Mouse (Mus musculus) neural tube, embryonic 12.5 days (tissue): ENCODE results near the gene 4931428L18Rik. TPM values are rescaled to one million over a fixed set of nuclear protein-coding genes. Genes with fewer than 3 reads are reported as not detected.

Experiments used
- ATAC-seq: fragments of 200-750 bp; cut with Nextera tagmentation; 2 replicates; pipeline ENCODE4 v1.8.0; 2017; ENCODE audit warnings: low read depth, mild to moderate bottlenecking, moderate TSS enrichment, moderate library complexity; ENCODE audit not compliant: low FRiP score
- H3K27ac ChIP-seq: fragments of 300-500 bp; sonication (generic); 2 replicates; pipeline ENCODE4 v1.5.1; 2016
- H3K27me3 ChIP-seq: fragments of 300-500 bp; sonication (generic); replicated peaks from 2 replicates; pipeline ENCODE4 v1.6.1; 2016; ENCODE audit warnings: mild to moderate bottlenecking
- H3K36me3 ChIP-seq: fragments of 300-500 bp; sonication (generic); 2 replicates; pipeline ENCODE4 v1.6.1; 2016; ENCODE audit warnings: mild to moderate bottlenecking
- H3K4me1 ChIP-seq: fragments of 300-500 bp; sonication (generic); 2 replicates; pipeline ENCODE4 v1.6.1; 2016
- H3K4me2 ChIP-seq: fragments of 300-500 bp; sonication (generic); replicated peaks from 2 replicates; pipeline ENCODE4 v1.6.1; 2016; ENCODE audit warnings: mild to moderate bottlenecking
- H3K4me3 ChIP-seq: fragments of 300-500 bp; sonication (generic); 2 replicates; pipeline ENCODE4 v1.5.1; 2016
- H3K9ac ChIP-seq: fragments of 300-500 bp; sonication (generic); 2 replicates; pipeline ENCODE4 v1.6.1; 2016; ENCODE audit warnings: mild to moderate bottlenecking
- H3K9me3 ChIP-seq: fragments of 300-500 bp; sonication (generic); 2 replicates; pipeline ENCODE4 v1.6.1; 2016; ENCODE audit warnings: mild to moderate bottlenecking
- WGBS: fragments of 180-500 bp; shearing (Covaris S2); methylation state at CpG from one replicate; pipeline ENCODE4 v1.1.7; 2016; 5-methylcytosine and 5-hydroxymethylcytosine counted together
- polyA plus RNA-seq: library from polyadenylated mRNA; unstranded; fragments of >200 nt; fragmentation: Nextera tagmentation; extraction: Ambion mirVana; gene quantifications from 2 replicates; pipeline ENCODE4 v1.2.1, GENCODE M21; 2016

Gene 4931428L18Rik
- polyA plus RNA-seq, 1 experiment from 2014 or later, result not detected

DNA sequence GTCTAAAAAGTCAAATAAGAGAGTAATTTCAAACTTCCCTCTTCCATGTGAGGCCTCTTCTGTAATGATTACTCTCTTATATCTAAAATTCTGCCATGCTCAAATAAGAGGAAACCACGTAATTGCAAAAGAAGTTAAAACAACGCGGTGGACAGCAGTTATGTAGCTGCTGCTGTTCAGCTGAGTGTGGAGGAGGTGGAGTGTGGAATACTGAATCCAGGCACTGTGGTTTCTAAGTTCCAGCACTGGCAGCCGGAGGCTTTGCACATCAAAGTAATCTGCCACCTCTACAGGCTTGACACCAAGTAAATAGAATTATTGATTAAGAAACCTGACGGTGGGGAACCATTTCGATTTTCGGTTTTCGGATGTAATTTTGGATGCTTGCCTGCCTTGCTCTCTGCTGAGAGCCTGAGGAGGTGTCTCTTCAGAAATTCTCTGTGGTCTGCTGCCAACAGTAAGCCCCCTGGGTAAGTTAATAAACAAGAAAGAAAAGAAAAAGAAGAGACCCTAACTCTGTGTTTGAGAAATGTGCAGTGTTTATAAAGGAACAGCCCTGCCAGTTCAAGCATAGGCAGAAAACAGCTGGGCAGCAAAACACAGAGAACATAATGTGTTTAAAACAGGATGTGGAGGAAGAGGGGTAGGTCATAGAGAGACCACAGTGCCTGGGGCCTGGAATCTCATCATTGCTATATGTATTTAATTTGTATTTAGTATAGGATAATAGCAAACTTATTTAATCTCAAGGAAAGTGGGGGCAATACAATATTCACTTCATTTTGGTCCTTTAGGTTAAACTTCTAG is 80.0 kb downstream of the 4931428L18Rik start:
- Histone ChIP-seq H3K27ac (no peak overlapping the region), H3K4me2 (no peak overlapping the region), H3K27me3 (no peaks in the 10 kb centered on the region), H3K36me3 (no peaks in the 10 kb centered on the region), H3K9me3 (no peaks in the 10 kb centered on the region), H3K4me1 (no peaks in the 10 kb centered on the region), H3K9ac (no peak overlapping the region), H3K4me3 (no peak overlapping the region)
- WGBS, result 77% methylated on average over 8 of the region's 8 CpGs
- no peak for ATAC-seq

GRCm38 (mm10) chr1:31138387-31138786 is 84.1 kb downstream of the 4931428L18Rik start:
- Histone ChIP-seq H3K9ac (no peak overlapping the region), H3K27me3 (no peaks in the 10 kb centered on the region), H3K4me2 (no peak overlapping the region), H3K4me1 (no peaks in the 10 kb centered on the region), H3K27ac (no peak overlapping the region), H3K36me3 (no peaks in the 10 kb centered on the region), H3K9me3 (no peaks in the 10 kb centered on the region), H3K4me3 (no peak overlapping the region)
- WGBS, result 65% methylated on average over 3 of the region's 3 CpGs
- ATAC-seq, result no peak

DNA sequence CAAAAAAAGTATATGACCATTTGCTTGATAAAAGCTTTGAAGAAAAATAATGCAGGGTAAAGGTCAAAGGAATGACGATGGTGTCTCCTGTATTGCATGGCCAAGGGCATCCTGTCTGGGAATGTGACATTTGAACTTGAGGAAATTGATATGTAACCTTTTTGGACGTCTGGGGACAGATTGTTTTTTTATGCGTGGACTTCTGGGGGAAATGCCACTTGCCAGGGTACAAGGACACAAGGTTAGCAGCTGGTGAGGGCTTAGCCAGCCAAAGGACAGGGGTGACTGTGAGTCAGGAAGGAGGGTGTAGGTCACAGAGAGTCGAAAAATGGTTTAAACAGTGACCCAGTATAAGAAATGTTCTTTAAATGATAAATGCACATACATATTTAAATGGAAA is 109.0 kb downstream of the 4931428L18Rik start:
- H3K4me1 ChIP-seq, result no peaks in the 10 kb centered on the region
- H3K4me3 ChIP-seq, result no peak overlapping the region
- WGBS, result 75% methylated on average over 4 of the region's 4 CpGs
- H3K9ac ChIP-seq, result no peak overlapping the region
- H3K36me3 ChIP-seq, result no peaks in the 10 kb centered on the region
- H3K9me3 ChIP-seq, result no peaks in the 10 kb centered on the region
- no peaks in the 10 kb centered on the region for H3K27me3 ChIP-seq
- no peak for ATAC-seq
- no peak overlapping the region for H3K4me2 ChIP-seq
- no peak overlapping the region for H3K27ac ChIP-seq

DNA sequence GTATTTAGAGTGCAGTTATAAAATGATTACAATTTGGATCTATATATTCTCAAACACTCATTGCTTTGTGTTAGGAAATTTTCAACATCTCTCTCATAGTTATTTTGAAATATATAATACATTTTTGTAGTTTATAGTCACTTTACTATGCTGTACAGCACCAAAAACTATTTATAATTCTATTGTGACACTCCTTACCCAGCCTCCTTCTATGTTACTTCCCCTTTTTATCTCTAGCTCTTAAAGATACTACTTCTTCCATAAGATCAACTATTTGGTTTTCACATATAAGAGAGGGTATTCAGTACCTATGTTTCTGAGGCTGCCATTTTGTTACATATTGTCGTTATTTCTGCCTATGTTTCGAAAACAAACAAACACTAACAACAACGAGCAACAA is 114.5 kb downstream of the 4931428L18Rik start:
- Histone ChIP-seq H3K27me3 (no peaks in the 10 kb centered on the region), H3K36me3 (no peaks in the 10 kb centered on the region), H3K9me3 (no peaks in the 10 kb centered on the region), H3K4me1 (no peaks in the 10 kb centered on the region), H3K4me2 (no peak overlapping the region), H3K27ac (no peak overlapping the region), H3K9ac (no peak overlapping the region), H3K4me3 (no peak overlapping the region)
- WGBS, result 86% methylated on average over 3 of the region's 3 CpGs
- no peak for ATAC-seq

- no peaks in the 10 kb centered on the region for H3K4me1 ChIP-seq
- no peak overlapping the region for H3K4me3 ChIP-seq
- WGBS, result 82% methylated on average over 12 of the region's 12 CpGs
- no peaks in the 10 kb centered on the region for H3K27me3 ChIP-seq
- no peaks in the 10 kb centered on the region for H3K36me3 ChIP-seq
- H3K9me3 ChIP-seq, result no peaks in the 10 kb centered on the region
- H3K27ac ChIP-seq, result no peak overlapping the region
- no peak for ATAC-seq
- no peak overlapping the region for H3K4me2 ChIP-seq
- no peak overlapping the region for H3K9ac ChIP-seq
These were observed 119.4 kb downstream of the 4931428L18Rik start for GRCm38 (mm10) chr1:31102863-31103657.

DNA sequence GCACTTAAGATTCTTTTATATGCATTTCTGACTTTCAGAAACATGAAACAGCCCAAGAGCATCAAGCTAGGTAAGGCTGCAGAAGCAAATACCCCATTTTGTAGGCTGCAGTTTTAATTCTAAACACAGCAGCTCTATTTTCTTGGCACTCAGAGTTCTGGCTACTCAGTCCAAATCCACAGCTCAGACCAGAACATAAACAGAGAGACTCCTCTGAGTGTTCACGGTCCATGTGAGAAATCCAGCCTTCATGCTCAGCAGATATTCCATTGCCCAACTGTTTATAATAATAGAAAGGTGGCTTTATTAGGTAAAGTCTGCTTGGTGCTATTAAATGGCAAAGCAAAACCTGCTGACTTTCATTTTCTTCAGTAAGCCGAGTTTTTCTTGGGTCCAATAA is 120.2 kb downstream of the 4931428L18Rik start:
- ATAC-seq, result no peak
- no peak overlapping the region for H3K27ac ChIP-seq
- H3K4me1 ChIP-seq, result no peaks in the 10 kb centered on the region
- H3K9me3 ChIP-seq, result no peaks in the 10 kb centered on the region
- no peak overlapping the region for H3K4me3 ChIP-seq
- WGBS, result 80% methylated on average over 2 of the region's 2 CpGs
- no peaks in the 10 kb centered on the region for H3K27me3 ChIP-seq
- no peaks in the 10 kb centered on the region for H3K36me3 ChIP-seq
- H3K4me2 ChIP-seq, result no peak overlapping the region
- no peak overlapping the region for H3K9ac ChIP-seq

- no peaks in the 10 kb centered on the region for H3K9me3 ChIP-seq
- ATAC-seq, result no peak
- H3K27me3 ChIP-seq, result no peaks in the 10 kb centered on the region
- H3K4me2 ChIP-seq, result no peak overlapping the region
- no peak overlapping the region for H3K9ac ChIP-seq
- H3K4me3 ChIP-seq, result no peak overlapping the region
- H3K4me1 ChIP-seq, result no peaks in the 10 kb centered on the region
- H3K36me3 ChIP-seq, result no peaks in the 10 kb centered on the region
- H3K27ac ChIP-seq, result no peak overlapping the region
- WGBS, result 88% methylated on average over 3 of the region's 3 CpGs
These were observed 125.3 kb downstream of the 4931428L18Rik start for GRCm38 (mm10) chr1:31097208-31097607.

- 72% methylated on average over 2 of the region's 2 CpGs for WGBS
- no peak overlapping the region for H3K4me2 ChIP-seq
- ATAC-seq, result no peak
- H3K9me3 ChIP-seq, result no peaks in the 10 kb centered on the region
- no peaks in the 10 kb centered on the region for H3K27me3 ChIP-seq
- no peak overlapping the region for H3K4me3 ChIP-seq
- H3K4me1 ChIP-seq, result no peaks in the 10 kb centered on the region
- H3K36me3 ChIP-seq, result no peaks in the 10 kb centered on the region
- no peak overlapping the region for H3K27ac ChIP-seq
- H3K9ac ChIP-seq, result no peak overlapping the region
These were observed 126.1 kb downstream of the 4931428L18Rik start for GRCm38 (mm10) chr1:31096466-31096793.

DNA sequence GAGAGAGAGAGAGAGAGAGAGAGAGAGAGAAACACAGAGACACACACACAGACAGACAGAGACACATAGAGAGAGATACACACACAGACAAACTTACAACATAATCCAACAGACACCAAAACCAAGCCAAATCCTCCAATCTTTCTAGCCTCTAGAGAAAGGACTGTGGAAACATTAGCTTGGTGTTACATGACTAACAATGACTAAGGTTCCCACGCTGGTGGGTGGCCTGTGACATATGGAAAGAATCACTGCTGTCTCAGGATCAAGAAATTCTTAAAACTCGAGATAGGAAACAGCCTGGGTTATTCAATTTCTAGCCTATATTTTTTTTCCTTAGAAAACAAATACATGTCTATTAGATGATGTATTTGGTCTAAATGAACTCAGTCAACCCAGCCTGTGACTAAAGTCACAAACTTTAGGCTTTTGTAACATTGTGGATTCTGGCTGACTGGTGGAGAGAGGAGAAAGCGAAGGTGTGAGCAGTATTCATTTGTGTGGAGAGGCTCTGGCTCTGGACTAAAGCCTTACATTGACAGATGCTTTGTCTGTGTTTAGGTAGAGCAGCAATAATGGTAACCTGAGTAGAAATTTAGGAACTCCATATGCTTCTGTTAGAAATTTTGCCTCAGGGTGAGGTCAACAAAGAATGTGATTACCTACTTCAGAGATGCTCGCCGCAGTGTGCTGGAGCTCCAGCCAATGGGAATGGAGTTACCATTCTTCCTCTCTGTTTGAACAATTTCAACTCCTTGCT is 126.6 kb downstream of the 4931428L18Rik start:
- Histone ChIP-seq H3K4me1 (no peaks in the 10 kb centered on the region), H3K4me2 (no peak overlapping the region), H3K36me3 (no peaks in the 10 kb centered on the region), H3K27ac (no peak overlapping the region), H3K4me3 (no peak overlapping the region), H3K27me3 (no peaks in the 10 kb centered on the region), H3K9me3 (no peaks in the 10 kb centered on the region), H3K9ac (no peak overlapping the region)
- ATAC-seq, result no peak
- WGBS, result 74% methylated on average over 5 of the region's 5 CpGs

DNA sequence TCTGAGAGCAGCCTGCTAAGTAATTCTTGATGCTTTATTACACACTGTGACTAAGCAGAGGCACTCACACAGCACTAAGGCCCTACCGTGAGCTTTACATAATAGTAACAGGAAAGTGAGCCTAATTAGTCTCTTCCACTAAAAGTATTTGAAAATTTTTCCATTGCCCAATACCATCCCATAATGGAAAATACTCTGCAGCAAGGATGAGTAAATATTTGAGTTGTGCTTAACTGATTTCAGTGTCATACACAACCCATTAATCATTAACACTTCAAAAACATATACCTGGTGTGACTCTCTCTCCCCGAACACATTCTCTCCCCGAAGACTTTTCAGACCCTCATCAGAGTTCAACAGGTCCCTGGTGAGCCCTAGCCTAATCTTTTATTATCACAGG is 127.7 kb downstream of the 4931428L18Rik start:
- Histone ChIP-seq H3K27me3 (no peaks in the 10 kb centered on the region), H3K9me3 (no peaks in the 10 kb centered on the region), H3K9ac (no peak overlapping the region), H3K27ac (no peak overlapping the region), H3K36me3 (no peaks in the 10 kb centered on the region), H3K4me2 (no peak overlapping the region), H3K4me1 (no peaks in the 10 kb centered on the region), H3K4me3 (no peak overlapping the region)
- WGBS, result 84% methylated on average over 3 of the region's 3 CpGs
- no peak for ATAC-seq

- Histone ChIP-seq H3K27me3 (no peaks in the 10 kb centered on the region), H3K4me3 (no peak overlapping the region), H3K9me3 (no peaks in the 10 kb centered on the region), H3K9ac (no peak overlapping the region), H3K4me2 (no peak overlapping the region), H3K4me1 (no peaks in the 10 kb centered on the region), H3K36me3 (no peaks in the 10 kb centered on the region), H3K27ac (no peak overlapping the region)
- 93% methylated on average over 1 of the region's 1 CpGs for WGBS
- no peak for ATAC-seq
These were observed 128.5 kb downstream of the 4931428L18Rik start for GRCm38 (mm10) chr1:31093939-31094338.

- Histone ChIP-seq H3K36me3 (no peaks in the 10 kb centered on the region), H3K9me3 (no peaks in the 10 kb centered on the region), H3K27me3 (no peaks in the 10 kb centered on the region), H3K4me3 (no peak overlapping the region), H3K9ac (no peak overlapping the region), H3K4me1 (no peaks in the 10 kb centered on the region), H3K27ac (no peak overlapping the region), H3K4me2 (no peak overlapping the region)
- WGBS, result 92% methylated on average over 4 of the region's 4 CpGs
- no peak for ATAC-seq
These were observed 133.8 kb downstream of the 4931428L18Rik start for GRCm38 (mm10) chr1:31088686-31089085.
